Mouse (Mus musculus) CH12.LX (cell line): ENCODE measurements at regions not wholly inside any gene's neighbourhood (a gene's known extent, or its start where the extent isn't known, plus 50 kb on each side); places are given as distances from the start of the nearest gene placed in this dataset.

Experiments
- CTCF ChIP-seq, 2 experiments: IDR thresholded peaks in 1 of 2; conservative IDR thresholded peaks in 1 of 2; 2 replicates each; pipeline ENCODE4 v1.5.1; 2011 to 2012; ENCODE audit warnings: low read depth in 2 of 2, low read length in 2 of 2, improper control_type of control experiment in 1 of 2, inconsistent platforms in 1 of 2, mild to moderate bottlenecking in 1 of 2, moderate library complexity in 1 of 2
- GABPA ChIP-seq: IDR thresholded peaks from 2 replicates; pipeline ENCODE4 v1.6.1; 2012; ENCODE audit warnings: low read depth, low read length, improper control_type of control experiment, inconsistent platforms; ENCODE audit not compliant: insufficient replicate concordance
- IRF4 ChIP-seq: IDR thresholded peaks from 2 replicates; pipeline ENCODE4 v1.6.1; 2014; ENCODE audit warnings: low read depth, mild to moderate bottlenecking, inconsistent platforms, low read length, improper control_type of control experiment
- MAZ ChIP-seq: IDR thresholded peaks from 2 replicates; pipeline ENCODE4 v1.6.1; 2012; ENCODE audit warnings: low read depth, mild to moderate bottlenecking, inconsistent platforms, low read length, improper control_type of control experiment, moderate library complexity
- NELFE ChIP-seq: IDR thresholded peaks from 2 replicates; pipeline ENCODE4 v1.6.1; 2011; ENCODE audit warnings: low read depth, low read length, improper control_type of control experiment

DNA sequence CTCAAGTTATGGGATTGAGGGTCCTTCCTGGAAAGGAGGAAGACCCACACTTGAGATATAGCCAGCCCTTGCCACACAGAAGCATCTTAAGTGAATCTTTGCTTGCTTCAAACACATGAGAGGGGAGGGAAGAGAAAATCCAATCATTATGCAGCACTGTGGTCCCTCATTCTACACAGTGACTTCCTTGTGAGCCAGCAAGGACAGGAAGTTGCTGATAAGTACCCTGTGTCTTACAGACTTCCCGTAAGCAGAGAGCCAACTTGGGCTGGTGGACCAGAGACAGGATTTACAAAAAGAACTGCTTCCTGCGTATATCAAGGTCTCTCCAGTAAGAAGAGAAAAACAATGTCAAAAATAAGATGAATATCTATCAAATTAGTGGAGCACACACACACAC, 78.1 kb upstream of the Xcl1 start:
- no peak for TF ChIP-seq CTCF (conservative IDR thresholded peaks at IDR 0.05 in 1 of 2, IDR thresholded peaks at IDR 0.05 in 1 of 2; ENCODE audit: low read depth in 2 of 2, low read length in 2 of 2)
- TF ChIP-seq GABPA, result no peak
- TF ChIP-seq NELFE, result no peak
- no peak for TF ChIP-seq MAZ
- no peak for TF ChIP-seq IRF4
